Mouse (Mus musculus) yolk sac, embryonic 10.5 days (tissue): Measurements from ENCODE around the gene Alox8.

Experiments
- DNase-seq: peaks from one replicate; pipeline ENCODE4 v3.0.0-alpha.2; 2017; ENCODE audit warnings: low spot score

Alox8 gene

GRCm38 (mm10) chr11:69197743-69198142 lies at the start of gene Alox8:
Gene Alox8, minus strand, starts transcription at chr11:69197843.
- DNase-seq = no peak

GRCm38 (mm10) chr11:69245643-69246042 lies 48.0 kb upstream of the Alox8 start:
- DNase-seq = no peak

- no peak for DNase-seq
Measured at GRCm38 (mm10) chr11:69244911-69245310, 47.3 kb upstream of the Alox8 start.

GRCm38 (mm10) chr11:69236926-69237260 lies 39.2 kb upstream of the Alox8 start, which contains the start of gene Gucy2e:
Gene Gucy2e, minus strand, starts transcription at chr11:69237036.
- DNase-seq = no peak

- no peak for DNase-seq
Measured at GRCm38 (mm10) chr11:69236061-69236925, 38.6 kb upstream of the Alox8 start.

GRCm38 (mm10) chr11:69235285-69236060 lies 37.8 kb upstream of the Alox8 start:
- DNase-seq = peak; percentile 78

- no peak for DNase-seq
Measured at GRCm38 (mm10) chr11:69233141-69233540, 35.5 kb upstream of the Alox8 start.

- DNase-seq = no peak
Measured at GRCm38 (mm10) chr11:69230420-69230819, 32.8 kb upstream of the Alox8 start.

- DNase-seq = no peak
Measured at GRCm38 (mm10) chr11:69225715-69226114, 28.1 kb upstream of the Alox8 start.

- no peak for DNase-seq
Measured at GRCm38 (mm10) chr11:69223101-69223500, 25.5 kb upstream of the Alox8 start.

- DNase-seq = no peak
Measured at GRCm38 (mm10) chr11:69221070-69221469, 23.4 kb upstream of the Alox8 start.

GRCm38 (mm10) chr11:69218661-69219060 lies 21.0 kb upstream of the Alox8 start:
- no peak for DNase-seq

- DNase-seq = no peak
Measured at GRCm38 (mm10) chr11:69217411-69217810, 19.8 kb upstream of the Alox8 start.

GRCm38 (mm10) chr11:69211431-69211830 lies 13.8 kb upstream of the Alox8 start:
- no peak for DNase-seq

- no peak for DNase-seq
Measured at GRCm38 (mm10) chr11:69202469-69203230, 5.0 kb upstream of the Alox8 start.

GRCm38 (mm10) chr11:69200231-69200630 lies 2.6 kb upstream of the Alox8 start:
- DNase-seq = no peak

- DNase-seq = no peak
Measured at GRCm38 (mm10) chr11:69199251-69199650, 1.6 kb upstream of the Alox8 start.

GRCm38 (mm10) chr11:69197194-69197593 lies 449 bp downstream of the Alox8 start:
- no peak for DNase-seq

- no peak for DNase-seq
Measured at GRCm38 (mm10) chr11:69196766-69197165, 877 bp downstream of the Alox8 start.

GRCm38 (mm10) chr11:69192840-69193239 lies 4.8 kb downstream of the Alox8 start:
- no peak for DNase-seq

- no peak for DNase-seq
Measured at GRCm38 (mm10) chr11:69185936-69186335, 11.7 kb downstream of the Alox8 start.

GRCm38 (mm10) chr11:69185031-69185430 lies 12.6 kb downstream of the Alox8 start:
- DNase-seq = no peak
